Mouse (Mus musculus): ENCODE data around the gene Gm3317. TPM values are rescaled to one million over a fixed set of nuclear protein-coding genes. Genes with fewer than 3 reads are reported as not detected.
"Not testable (repeated sequence)": the region's sequence is repeated elsewhere in the genome, so short reads cannot be mapped to it uniquely, and the experiment has no call there.

Gene Gm3317
- not detected for polyA plus RNA-seq (2012; fragmentation: generic; extraction: Trizol)
- long read RNA-seq, experiment 1, result 0 reads
- long read RNA-seq, experiment 2, result 0 reads

- not testable (repeated sequence) for H3K79me2 ChIP-seq (ENCODE audit: control insufficient read depth, insufficient read depth); H3K27me3 ChIP-seq (ENCODE audit: control insufficient read depth, insufficient read depth, insufficient read length); H3K79me3 ChIP-seq (ENCODE audit: low read depth); H3K4me3 ChIP-seq (ENCODE audit: insufficient read depth, poor library complexity, severe bottlenecking); H3K36me3 ChIP-seq (ENCODE audit: control insufficient read depth, insufficient read depth); H3ac ChIP-seq (ENCODE audit: control insufficient read depth, insufficient read length, low read depth)
These were observed at the start of gene Gm3317 for GRCm38 (mm10) chr14:5164235-5164634. TSS of gene Gm3317 (plus strand) at chr14:5164535.

- not testable (repeated sequence) for H3K27me3 ChIP-seq (ENCODE audit: control insufficient read depth, insufficient read depth, insufficient read length); H3K36me3 ChIP-seq (ENCODE audit: control insufficient read depth, insufficient read depth); H3ac ChIP-seq (ENCODE audit: control insufficient read depth, insufficient read length, low read depth); H3K79me2 ChIP-seq (ENCODE audit: control insufficient read depth, insufficient read depth); H3K79me3 ChIP-seq (ENCODE audit: low read depth); H3K4me3 ChIP-seq (ENCODE audit: insufficient read depth, poor library complexity, severe bottlenecking)
These were observed 33.1 kb upstream of the Gm3317 start, which contains the start of gene Gm8279 for GRCm38 (mm10) chr14:5131219-5131618. TSS of gene Gm8279 (plus strand) at chr14:5131519.

GRCm38 (mm10) chr14:5185493-5185892, 21.2 kb downstream of the Gm3317 start, which contains the start of gene Gm8271:
TSS of gene Gm8271 (plus strand) at chr14:5185793.
- not testable (repeated sequence) for H3K4me3 ChIP-seq (ENCODE audit: insufficient read depth, poor library complexity, severe bottlenecking); H3K79me2 ChIP-seq (ENCODE audit: control insufficient read depth, insufficient read depth); H3ac ChIP-seq (ENCODE audit: control insufficient read depth, insufficient read length, low read depth); H3K79me3 ChIP-seq (ENCODE audit: low read depth); H3K36me3 ChIP-seq (ENCODE audit: control insufficient read depth, insufficient read depth); H3K27me3 ChIP-seq (ENCODE audit: control insufficient read depth, insufficient read depth, insufficient read length)

Other genes with a start within 250 kb of the Gm3317 start
- not detected for gene Gm8297, start 180.6 kb upstream of the Gm3317 start, polyA plus RNA-seq (2012; fragmentation: generic; extraction: Trizol)
- gene Gm3298, start 148.6 kb upstream of the Gm3317 start, polyA plus RNA-seq (2012; fragmentation: generic; extraction: Trizol), result not detected
- not detected for gene 4930555G01Rik, start 113.9 kb upstream of the Gm3317 start, polyA plus RNA-seq (2012; fragmentation: generic; extraction: Trizol)
- not detected for gene Gm8281, start 93.5 kb upstream of the Gm3317 start, polyA plus RNA-seq (2012; fragmentation: generic; extraction: Trizol)
- gene Gm8279, start 33.0 kb upstream of the Gm3317 start, polyA plus RNA-seq (2012; fragmentation: generic; extraction: Trizol), result not detected
- gene Gm8271, start 21.3 kb downstream of the Gm3317 start, polyA plus RNA-seq (2012; fragmentation: generic; extraction: Trizol), result not detected
- not detected for gene Gm3526, start 96.0 kb downstream of the Gm3317 start, polyA plus RNA-seq (2012; fragmentation: generic; extraction: Trizol)
- not detected for gene Gm3542, start 170.4 kb downstream of the Gm3317 start, polyA plus RNA-seq (2012; fragmentation: generic; extraction: Trizol)
- not detected for gene Gm3500, start 224.5 kb downstream of the Gm3317 start, polyA plus RNA-seq (2012; fragmentation: generic; extraction: Trizol)

Measured in C2C12 (cell line).